Mouse (Mus musculus): ENCODE measurements around the gene Gp9. TPM values are rescaled to one million over a fixed set of nuclear protein-coding genes. Genes with fewer than 3 reads are reported as not detected.

Gp9 gene
- total RNA-seq, 2 experiments from 2014 or later, result 5.4 to 5.6 TPM

DNA sequence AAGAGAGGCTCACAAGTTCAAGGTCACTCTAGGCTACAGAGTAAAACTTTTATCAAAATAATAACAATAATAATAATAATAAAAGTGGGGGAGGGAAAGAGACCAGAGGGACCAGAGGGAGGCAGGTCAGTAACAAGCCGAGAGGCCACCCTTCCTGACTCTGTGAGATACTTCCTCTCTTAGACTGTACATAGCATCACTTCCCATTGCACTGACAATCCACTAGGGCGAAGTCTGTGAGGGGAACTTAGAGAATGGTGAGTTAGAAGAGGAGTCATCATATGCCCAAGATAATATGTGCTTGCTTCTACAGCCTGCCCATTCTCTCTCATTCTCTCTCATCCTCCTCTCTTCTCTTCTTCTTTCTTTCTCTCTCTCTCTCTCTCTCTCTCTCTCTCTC, 28.2 kb downstream of the Gp9 start:
- ATAC-seq (replicated peaks; ENCODE audit: low FRiP score, poor library complexity, severe bottlenecking), result no peak

DNA sequence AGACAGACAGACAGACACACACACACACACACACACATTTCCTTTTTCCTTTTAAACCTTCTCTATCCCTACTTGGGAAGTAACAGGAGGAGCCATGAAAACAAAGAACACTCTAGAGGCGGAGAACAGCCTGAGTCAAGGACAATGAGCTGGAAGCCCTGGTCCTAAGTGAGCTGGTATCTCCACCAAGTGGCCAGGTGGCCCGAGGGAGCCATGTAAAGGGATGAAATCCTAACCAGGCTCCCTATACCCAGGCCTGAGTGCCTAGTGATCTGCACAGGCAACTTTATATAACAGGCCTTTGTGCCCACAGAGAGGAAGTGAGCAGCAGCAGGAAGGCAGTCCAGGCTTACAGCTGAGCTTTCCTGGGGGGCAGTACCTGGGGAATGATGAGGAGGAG, 29.0 kb downstream of the Gp9 start:
- ATAC-seq (replicated peaks; ENCODE audit: low FRiP score, poor library complexity, severe bottlenecking), result no peak

DNA sequence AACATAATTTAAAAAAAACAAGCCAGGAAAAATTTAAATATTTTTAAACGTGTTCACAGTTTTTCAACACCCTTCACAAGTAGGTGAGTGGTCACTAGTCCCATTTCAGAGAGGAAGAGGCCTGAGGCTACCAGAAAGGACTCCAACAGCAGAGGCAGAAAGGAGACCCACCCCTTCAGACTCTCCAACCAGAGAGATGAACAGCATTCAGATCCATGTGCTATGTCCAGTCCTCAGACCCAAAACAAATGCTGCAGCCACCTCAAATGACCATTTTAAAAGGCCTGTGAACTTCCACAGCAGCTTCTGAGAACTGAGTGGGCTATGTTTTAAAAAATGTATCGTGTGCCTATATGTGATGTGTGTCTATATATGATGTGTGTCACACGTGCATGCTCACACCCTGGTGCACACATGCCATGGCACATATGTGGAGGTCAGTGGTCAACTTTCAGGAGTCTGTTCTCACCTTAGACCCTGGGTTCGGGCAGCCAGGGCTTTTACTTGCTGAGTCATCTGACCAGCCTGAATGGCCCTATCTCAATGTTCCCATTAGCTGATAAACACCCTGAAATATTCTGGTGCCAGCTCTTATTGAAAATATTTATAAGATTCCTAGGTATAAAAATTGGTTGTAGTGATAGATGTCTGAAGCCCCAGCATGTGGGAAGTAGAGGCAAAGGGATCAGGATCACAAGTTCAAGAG, 30.0 kb downstream of the Gp9 start:
- 0 out of 2 replicates have a peak, but pooled peaks have one; percentile 18 for ATAC-seq (replicated peaks; ENCODE audit: low FRiP score, poor library complexity, severe bottlenecking)

DNA sequence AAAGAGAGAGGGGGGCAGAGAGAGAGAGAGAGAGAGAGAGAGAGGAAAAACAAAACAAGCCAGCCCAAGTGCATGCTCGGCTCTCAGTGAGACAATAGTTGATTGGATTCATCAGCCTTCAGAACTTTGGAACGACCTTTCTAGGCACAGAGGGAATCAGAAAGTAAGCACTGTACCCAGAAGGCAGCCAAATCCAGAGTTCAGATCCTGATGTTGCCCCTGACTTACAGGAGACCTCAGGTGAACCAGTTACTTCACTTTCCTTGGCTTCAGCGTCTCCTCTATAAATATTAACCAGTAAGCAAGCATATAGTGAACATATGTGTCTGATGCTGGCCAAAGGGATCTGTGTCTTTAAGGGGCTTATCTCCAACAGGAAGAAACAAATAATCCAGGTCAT, 30.6 kb downstream of the Gp9 start:
- no peak for ATAC-seq (replicated peaks; ENCODE audit: low FRiP score, poor library complexity, severe bottlenecking)

DNA sequence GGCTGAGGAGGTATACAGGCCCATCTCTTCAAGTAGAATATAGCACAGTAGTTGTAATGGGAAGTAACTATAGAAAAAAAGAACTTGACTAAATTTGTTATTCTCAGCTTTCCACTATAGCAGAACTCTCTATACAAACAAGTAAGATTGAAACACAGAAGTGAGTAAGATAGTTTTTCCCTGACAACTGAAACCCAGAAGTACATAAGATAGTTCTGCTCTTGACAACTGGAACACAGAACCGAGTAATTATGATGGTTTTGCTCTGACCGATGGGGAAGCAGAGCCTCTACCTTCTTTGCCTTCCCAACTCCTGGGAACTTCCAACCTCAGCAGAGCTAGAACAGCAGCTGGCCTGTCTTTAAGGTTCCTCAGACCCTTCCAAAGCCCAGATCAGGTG, 31.3 kb downstream of the Gp9 start:
- no peak for ATAC-seq (replicated peaks; ENCODE audit: low FRiP score, poor library complexity, severe bottlenecking)

DNA sequence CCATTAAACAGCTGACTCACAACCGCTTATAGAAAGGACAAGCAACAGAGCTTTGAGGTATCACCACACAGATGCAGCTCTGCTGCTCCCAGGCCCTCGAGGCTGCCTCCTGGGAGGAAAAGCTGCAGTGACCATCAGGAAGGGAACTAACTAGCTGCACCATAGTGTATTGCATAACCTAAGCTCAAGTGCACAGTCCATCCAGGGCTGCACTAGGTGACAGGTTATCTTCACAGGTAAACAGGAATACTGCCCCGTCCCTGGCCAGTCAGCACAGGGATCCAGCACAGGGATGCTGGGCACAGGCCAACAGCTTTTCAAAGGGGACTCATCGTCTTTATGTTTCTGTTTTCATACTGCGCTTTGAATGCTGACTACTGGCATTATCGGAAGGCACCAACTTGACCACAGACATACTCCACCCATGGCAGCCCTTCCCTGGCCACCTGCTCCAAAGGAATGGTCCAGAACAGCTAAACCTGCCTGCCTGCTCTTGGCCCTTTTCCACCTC, 31.8 kb downstream of the Gp9 start:
- peak; percentile 56 for ATAC-seq (replicated peaks; ENCODE audit: low FRiP score, poor library complexity, severe bottlenecking)

DNA sequence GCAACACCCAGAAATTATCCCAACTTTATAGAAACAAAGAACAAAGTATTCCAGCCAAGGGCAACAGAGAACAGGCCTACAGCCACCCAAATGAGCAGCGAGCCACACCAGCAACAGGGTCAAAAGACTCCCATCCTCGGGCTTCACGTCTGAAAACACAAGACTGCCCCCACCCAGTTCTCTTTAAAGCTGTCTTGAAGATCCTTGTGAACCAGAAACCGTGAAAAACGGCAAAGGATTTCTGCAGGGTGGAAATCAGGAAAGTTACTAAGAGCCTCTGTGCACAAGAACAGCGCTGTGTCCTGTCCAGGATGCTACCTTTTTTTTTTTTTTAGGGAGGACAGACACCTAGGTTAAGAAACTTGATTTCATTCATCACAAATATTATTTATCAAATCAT, 32.4 kb downstream of the Gp9 start:
- no peak for ATAC-seq (replicated peaks; ENCODE audit: low FRiP score, poor library complexity, severe bottlenecking)

DNA sequence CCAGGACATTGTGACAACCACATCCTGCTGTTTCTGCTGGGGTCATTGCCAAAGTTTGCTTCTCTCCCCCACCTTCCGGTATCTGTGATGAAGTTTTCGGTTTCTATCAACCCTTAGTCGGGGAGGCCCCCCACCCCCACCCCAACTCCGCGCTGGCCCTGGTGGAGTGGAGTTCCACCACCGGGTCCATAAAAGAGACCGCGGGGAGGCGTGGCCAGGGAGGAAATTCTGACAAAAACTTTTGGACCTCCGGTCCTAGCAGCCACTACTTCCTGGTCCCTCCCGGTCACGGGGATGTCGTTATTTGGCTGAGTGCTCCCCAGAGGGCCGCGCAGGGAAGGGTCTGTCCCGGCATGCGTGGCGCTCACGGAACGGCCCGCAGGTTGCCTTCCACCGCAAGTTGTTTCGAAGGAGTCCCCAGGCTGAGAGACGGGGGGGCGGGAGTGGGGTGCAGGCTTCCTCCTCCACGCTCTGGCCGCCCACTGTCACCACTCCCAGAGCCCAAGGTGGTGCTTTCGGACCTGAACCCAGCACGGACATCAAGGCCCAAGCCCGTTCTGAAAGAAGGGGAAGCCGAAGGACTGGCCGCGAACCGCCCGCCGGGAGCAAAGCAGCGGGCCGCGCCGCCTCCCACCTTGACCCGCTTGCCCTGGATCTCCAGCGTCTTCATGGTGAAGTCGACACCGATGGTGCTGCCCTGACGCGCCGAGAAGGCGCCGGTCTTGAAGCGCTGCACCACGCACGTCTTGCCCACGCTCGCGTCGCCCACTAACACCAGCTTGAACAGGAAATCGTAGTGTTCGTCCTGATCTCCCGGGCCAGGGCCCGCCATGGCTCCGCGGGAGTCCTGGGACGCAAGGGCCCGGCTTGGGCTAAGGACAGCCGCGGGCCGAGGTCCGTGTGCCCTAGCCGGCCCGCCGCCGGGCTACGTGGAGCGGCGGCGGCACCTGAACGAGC, 33.1 kb downstream of the Gp9 start:
- ATAC-seq (replicated peaks; ENCODE audit: low FRiP score, poor library complexity, severe bottlenecking), result 0 out of 2 replicates have a peak, but pooled peaks have one; percentile 7

DNA sequence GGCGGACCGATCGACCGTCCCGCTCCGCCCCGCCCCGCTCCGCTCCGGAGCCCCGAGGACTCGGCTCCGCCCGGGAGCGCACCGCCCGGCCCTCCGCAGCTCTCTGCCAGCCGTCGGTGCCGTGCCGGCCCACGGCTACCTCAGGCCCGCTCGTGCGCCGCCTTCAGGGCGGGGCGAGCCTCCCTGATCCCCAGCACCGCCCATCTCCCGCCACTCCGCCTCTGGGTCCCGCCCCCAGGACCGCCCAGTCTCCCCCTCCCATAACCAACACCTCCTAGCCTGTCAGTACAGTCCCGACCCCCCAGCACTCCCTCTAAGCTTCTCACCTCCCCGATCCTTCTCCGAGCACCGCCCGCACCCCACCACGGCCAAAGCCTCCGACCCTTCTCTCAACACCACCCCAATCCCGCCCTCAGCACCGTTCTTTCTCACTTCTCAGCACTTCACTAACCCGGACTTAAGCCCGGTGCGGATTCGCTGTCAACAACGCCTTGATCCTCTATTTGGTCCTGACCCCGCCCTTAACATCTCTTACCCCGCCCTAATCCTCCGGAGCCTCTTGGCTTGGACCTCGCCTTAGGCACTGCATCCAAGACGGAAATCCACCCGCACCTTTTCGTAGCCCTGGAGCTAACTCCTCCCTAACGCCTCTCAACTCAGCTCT, 33.9 kb downstream of the Gp9 start, which contains the start of gene Rab43:
Gene Rab43 (minus strand): TSS at position 490 of the 664 bp plus-strand sequence.
- peak; percentile 69 for ATAC-seq (replicated peaks; ENCODE audit: low FRiP score, poor library complexity, severe bottlenecking)

DNA sequence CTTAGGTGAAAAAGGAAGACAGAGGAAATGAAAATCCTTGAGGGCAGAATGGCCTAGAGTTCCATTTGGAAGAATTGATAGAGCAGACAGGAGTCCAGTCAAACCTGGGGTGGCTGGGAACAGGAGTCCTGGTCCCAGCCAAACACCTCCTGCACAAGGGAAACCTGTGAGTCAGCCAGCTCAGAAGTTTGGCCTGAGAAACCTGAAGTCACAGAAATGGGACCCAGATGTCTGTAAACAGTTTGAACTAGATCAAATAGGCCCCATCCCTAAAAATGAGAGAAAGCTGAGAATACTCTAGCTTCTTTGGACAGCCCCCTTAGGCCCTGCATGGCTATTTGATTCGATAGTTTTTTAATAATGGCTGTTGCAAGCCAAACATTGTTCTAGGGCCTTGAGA, 34.8 kb downstream of the Gp9 start:
- no peak for ATAC-seq (replicated peaks; ENCODE audit: low FRiP score, poor library complexity, severe bottlenecking)

DNA sequence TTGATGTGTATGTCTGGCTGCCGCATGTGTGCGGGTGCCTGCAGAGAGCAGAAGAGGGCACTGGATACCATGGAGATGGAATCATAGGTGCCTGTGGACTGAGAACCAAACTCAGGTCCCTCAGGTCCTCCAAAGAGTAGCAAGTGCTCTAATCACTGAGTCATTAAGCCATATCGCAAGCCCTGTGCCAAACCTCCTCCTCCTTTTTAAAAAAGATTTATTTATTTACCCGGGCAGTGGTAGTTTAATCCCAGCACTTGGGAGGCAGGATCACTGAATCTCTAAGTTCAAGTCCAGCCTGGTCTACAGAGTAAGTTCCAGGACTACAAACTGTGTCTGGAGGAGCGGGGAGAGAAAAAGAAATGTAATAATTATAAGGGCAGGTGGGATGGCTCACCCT, 36.6 kb downstream of the Gp9 start:
- ATAC-seq (replicated peaks; ENCODE audit: low FRiP score, poor library complexity, severe bottlenecking), result no peak

DNA sequence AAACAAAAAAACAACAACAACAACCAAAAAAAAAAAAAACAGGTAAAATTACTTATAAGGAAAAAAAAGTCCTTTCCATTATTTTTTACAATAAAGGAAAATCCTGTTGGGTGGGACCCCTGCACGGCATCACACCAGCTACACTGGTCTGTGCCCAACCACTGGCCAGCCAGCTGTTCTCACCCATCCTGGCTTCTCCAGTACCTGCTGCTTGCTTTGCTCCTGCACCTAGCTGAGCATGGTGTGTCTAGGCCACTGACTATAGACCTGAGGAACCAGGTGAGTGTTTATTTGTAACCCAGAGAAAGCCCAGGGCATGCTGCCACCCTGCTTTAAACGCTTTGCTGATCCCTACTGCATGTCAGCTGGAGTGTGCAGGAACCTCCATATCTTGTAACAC, 42.5 kb downstream of the Gp9 start:
- no peak for ATAC-seq (replicated peaks; ENCODE audit: low FRiP score, poor library complexity, severe bottlenecking)

Other genes with a start within 250 kb of the Gp9 start
- 9.2 and 14.2 TPM in 2 replicates for gene Arhgap25, start 244.8 kb upstream of the Gp9 start, total RNA-seq (2015; ENCODE audit: low replicate concordance)
- gene Arhgap25, start 244.8 kb upstream of the Gp9 start, total RNA-seq (2017; ENCODE audit: low replicate concordance), result 8.2 and 19.2 TPM in 2 replicates
- gene Prokr1, start 187.3 kb upstream of the Gp9 start, total RNA-seq (2015; ENCODE audit: low replicate concordance), result 55.4 and 68.8 TPM in 2 replicates
- 54.9 and 57.6 TPM in 2 replicates for gene Prokr1, start 187.3 kb upstream of the Gp9 start, total RNA-seq (2017; ENCODE audit: low replicate concordance)
- 37.8 and 43.4 TPM in 2 replicates for gene Aplf, start 105.9 kb upstream of the Gp9 start, total RNA-seq (2015; ENCODE audit: low replicate concordance)
- 71.8 and 86.0 TPM in 2 replicates for gene Aplf, start 105.9 kb upstream of the Gp9 start, total RNA-seq (2017; ENCODE audit: low replicate concordance)
- not detected in 2 replicates for gene Efcc1, start 47.2 kb upstream of the Gp9 start, total RNA-seq (2015; ENCODE audit: low replicate concordance)
- not detected in 2 replicates for gene Efcc1, start 47.2 kb upstream of the Gp9 start, total RNA-seq (2017; ENCODE audit: low replicate concordance)
- gene Rab43, start 34.1 kb downstream of the Gp9 start, total RNA-seq (2015; ENCODE audit: low replicate concordance), result 173 and 230 TPM in 2 replicates
- gene Rab43, start 34.1 kb downstream of the Gp9 start, total RNA-seq (2017; ENCODE audit: low replicate concordance), result 219 and 239 TPM in 2 replicates
- gene Gm45140, start 57.7 kb downstream of the Gp9 start, total RNA-seq (2015; ENCODE audit: low replicate concordance), result 1.3 TPM in 2 replicates
- gene Gm45140, start 57.7 kb downstream of the Gp9 start, total RNA-seq (2017; ENCODE audit: low replicate concordance), result 12.8 and 18.0 TPM in 2 replicates
- gene Isy1, start 60.7 kb downstream of the Gp9 start, total RNA-seq (2015; ENCODE audit: low replicate concordance), result 3.7 and 6.3 TPM in 2 replicates
- gene Isy1, start 60.7 kb downstream of the Gp9 start, total RNA-seq (2017; ENCODE audit: low replicate concordance), result 3.5 and 5.0 TPM in 2 replicates
- gene Cnbp, start 73.0 kb downstream of the Gp9 start, total RNA-seq (2015; ENCODE audit: low replicate concordance), result 121 and 143 TPM in 2 replicates
- 172 and 205 TPM in 2 replicates for gene Cnbp, start 73.0 kb downstream of the Gp9 start, total RNA-seq (2017; ENCODE audit: low replicate concordance)
- gene Copg1, start 109.7 kb downstream of the Gp9 start, total RNA-seq (2015; ENCODE audit: low replicate concordance), result 11.1 and 11.5 TPM in 2 replicates
- 14.5 and 20.5 TPM in 2 replicates for gene Copg1, start 109.7 kb downstream of the Gp9 start, total RNA-seq (2017; ENCODE audit: low replicate concordance)
- 10.0 TPM in 2 replicates for gene Hmces, start 135.9 kb downstream of the Gp9 start, total RNA-seq (2015; ENCODE audit: low replicate concordance)
- 7.8 and 8.6 TPM in 2 replicates for gene Hmces, start 135.9 kb downstream of the Gp9 start, total RNA-seq (2017; ENCODE audit: low replicate concordance)
- not detected in 2 replicates for gene H1fx, start 203.6 kb downstream of the Gp9 start, total RNA-seq (2015; ENCODE audit: low replicate concordance)
- not detected in 2 replicates for gene H1fx, start 203.6 kb downstream of the Gp9 start, total RNA-seq (2017; ENCODE audit: low replicate concordance)